Mouse (Mus musculus) adipocyte (in vitro differentiated cells): ENCODE data around the gene Cptp.

ENCODE experiments used
- DNase-seq: peaks from one replicate; pipeline ENCODE4 v3.0.0-alpha.2; 2016; ENCODE audit warnings: low spot score

The Cptp gene

DNA sequence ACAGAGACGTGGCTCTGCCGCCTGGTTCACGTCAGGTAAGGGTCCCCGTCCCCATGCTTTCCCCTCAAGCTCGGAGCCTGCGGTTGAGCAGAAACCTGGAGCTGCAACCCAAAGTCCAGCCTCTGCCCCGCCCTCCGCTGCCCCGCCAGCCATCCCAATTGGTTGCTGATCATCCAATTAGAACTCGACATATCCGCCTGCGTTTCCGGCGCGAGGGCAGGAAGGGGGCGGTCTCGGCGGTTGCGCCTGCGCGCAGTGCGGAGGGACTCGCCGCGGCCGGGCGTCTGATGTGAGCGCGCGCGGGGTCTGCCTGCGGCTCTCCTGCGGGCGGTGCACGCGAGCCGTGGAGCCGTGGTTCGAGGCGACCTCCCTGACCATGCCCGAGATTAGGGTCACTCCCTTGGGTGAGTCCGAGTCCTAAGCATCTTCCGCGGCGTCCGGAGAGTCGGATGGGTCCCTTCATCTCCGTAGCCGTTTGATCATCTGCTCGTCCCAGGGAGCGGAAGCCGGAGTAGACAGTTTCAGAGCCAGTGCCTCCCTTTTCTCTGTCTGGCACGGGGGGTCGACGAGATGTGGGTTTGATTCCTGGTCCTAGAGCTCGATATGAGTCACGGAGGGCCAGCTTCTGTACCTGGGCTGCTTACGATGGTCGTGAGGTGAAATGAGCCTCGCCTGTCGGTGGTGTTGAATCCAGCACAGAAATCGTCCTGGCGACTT is at the start of gene Cptp, which contains the start of gene Ints11:
Gene Cptp (minus strand): TSS at position 124 of the 717 bp plus-strand sequence.
Gene Ints11 (plus strand): TSS at position 230 of the 717 bp plus-strand sequence.
- DNase-seq: peak; percentile 92

DNA sequence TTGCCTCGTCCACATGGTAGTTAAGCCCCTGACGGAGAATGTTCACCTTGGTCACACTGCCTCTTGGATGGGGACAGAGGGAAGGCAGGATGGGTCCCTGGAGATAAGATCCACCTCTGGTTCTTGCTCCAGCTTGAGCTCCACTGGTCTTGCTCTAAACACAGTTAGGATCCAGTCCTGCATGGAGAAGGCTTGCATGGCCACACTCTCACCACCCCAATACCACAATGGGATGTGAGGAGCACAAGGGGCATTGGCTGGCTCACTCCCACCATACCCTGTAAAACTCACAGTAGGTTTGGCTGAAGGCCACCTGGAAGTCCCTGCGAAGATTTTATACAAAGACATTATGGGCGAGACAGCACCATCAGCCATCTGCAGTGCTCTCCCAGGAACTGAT is 39.5 kb upstream of the Cptp start:
- no peak for DNase-seq

DNA sequence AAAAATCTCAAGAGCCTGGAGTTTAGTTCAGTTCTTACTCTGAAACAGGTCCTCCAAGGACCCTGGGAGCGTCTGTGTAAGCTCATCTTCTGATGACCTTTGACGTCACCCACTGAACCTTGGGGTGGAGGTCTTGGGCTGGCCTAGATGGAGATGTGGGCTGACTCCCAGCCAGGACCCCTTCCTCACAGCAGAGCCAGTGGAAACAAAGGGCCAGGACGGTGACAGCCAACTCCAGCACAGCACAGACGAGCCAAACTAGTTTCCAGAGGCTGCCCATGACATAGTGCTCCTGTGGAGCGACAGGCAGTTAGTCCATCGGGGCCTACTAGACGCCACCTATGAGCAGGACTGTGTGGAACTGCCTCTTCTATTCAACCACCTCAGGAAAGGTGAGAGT is 39.0 kb upstream of the Cptp start:
- no peak for DNase-seq

DNA sequence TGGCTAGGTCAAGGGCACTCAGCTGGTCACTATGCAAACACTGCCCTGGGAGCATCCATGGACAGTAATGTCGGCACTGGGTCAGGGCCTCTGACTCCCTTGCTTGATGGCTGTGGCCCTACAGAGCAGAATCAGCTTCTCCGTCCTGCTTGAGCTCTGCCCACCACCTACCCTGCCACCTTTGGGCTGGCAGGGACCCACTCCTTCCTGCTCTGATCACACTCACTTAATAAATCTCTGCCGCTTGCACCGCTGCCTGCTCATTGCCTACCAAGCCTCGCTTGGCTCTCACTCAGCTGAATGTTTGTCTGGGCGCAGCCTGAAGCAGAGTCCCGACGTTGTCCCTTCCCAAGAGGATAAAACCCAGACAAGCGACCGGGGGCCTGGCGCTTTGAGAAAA is 37.8 kb upstream of the Cptp start:
- no peak for DNase-seq

DNA sequence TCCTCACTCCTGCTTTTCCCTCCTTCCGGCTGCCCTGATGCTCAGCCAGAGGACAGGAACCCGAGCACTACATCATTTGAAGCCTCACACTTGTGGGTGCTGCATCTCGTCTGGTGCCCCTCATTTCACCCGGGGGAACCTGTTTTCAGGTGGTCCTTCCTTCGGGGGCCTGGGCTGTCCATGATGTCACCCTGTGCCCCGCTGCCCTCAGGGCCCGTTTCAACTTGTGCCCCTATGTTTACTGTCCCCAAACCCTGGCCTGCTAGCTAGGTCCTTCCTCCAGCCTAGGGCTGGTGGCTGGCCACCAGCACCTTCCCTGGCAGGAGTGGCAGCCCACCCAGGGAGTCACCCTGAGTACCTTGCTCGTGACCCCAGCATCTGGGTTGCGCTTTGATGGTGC is 36.9 kb upstream of the Cptp start:
- no peak for DNase-seq

DNA sequence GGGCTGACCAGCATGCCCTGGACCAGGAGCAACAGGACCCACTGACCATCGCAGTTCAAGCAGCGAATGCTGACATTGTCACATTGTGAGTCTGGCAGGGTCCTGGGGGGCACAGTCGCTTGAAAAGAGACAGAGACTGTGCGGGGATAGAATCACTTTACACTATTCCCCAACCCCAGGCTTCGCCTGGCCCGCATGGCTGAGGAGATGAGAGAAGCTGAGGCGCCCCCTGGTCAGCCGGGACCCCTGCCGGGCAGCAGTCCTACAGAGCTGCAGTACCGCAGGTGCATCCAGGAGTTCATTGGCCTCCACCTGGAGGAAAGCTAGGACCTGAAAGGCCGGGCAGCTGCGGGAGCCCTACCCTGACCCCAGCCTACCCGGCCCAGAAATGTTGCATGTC is 36.4 kb upstream of the Cptp start:
- DNase-seq: no peak

DNA sequence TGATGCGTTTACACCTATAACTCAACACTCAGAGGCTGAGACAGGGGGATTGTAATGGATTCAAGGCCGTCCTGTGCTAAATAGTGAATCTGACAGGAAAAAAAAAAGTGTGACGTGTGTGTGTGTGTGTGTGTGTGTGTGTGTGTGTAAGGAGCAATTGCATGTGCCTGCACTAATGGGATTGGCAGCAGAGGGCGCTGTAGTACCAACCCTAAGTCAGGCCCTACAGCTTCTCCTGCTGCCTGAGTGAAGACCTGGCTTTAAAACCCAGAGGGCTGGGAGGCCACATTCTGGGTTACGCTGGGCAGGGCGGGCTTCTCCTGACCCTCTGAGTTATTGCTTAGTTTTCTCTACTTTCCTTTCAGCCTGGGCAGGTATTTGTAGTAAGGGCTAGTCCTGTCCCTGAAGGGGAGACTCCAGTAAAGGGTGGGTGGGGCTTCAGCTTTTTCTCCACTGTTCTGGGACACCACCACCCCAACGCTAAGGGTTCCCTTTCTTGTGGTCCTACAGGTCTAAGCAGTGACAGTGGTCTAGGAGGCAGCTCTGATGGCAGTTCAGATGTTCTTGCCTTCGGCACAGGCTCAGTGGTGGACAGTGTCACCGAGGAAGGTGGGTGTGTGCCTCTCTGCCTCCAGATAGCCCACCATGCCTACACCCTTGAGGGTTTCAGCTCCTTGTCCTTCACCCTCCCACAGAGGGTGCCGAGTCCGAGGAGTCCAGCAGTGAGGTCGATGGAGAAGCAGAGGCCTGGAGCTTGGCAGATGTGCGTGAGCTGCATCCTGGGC is 35.3 kb upstream of the Cptp start:
- DNase-seq: no peak

DNA sequence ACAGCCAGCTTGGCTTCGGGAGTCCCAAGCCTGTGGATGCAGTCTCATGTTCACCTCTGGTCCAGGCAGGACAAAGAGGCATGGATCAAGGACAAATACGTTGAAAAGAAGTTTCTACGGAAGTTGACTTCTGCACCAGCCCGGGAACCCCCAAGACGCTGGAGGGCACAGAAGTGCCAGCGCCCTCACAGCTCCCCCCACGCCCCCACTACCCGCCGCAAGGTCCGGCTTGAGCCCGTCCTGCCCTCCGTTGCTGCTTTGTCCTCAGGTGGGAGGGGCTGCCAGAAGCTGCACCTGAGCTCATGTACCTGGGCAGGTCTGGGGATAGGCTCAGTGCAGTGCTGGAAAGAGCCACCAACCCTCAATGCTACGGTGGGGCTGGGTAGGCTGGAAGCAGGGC is 34.0 kb upstream of the Cptp start:
- no peak for DNase-seq

DNA sequence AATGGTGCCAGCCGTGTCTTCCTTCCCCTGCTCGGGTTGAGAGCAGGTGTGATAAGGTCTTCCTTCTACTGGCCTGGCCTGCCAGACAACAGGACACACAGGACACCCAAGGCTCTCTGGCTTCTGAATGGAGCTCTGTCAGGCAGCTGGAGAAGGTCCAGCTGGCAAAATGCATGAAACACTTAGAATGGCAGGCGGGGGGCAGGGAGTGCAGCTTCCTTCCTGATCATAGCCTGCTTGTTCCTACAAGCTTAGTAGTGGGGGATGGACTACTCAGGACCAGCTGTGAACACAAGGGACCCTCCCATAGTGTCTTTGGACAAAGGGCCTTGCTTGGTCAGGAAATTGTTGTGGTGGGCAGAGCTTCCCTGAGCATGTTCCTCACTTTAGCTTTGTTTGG is 32.0 kb upstream of the Cptp start:
- DNase-seq: no peak

DNA sequence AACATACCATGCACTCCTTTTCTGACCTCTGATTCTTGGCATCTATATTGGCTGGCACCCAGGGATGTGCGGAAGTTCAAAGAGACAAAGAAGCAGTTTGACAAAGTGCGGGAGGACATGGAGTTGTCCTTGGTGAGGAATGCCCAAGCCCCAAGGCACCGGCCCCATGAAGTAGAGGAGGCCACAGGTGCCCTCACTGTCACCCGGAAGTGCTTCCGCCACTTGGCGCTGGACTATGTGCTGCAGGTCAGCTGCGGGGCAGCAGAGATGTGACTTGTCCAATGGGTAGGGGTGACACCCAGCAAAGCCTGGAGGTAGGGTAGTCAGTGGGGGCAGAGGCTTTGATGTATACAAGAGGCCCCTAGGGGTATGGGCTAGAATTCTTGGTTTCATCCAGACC is 30.1 kb upstream of the Cptp start:
- no peak for DNase-seq

DNA sequence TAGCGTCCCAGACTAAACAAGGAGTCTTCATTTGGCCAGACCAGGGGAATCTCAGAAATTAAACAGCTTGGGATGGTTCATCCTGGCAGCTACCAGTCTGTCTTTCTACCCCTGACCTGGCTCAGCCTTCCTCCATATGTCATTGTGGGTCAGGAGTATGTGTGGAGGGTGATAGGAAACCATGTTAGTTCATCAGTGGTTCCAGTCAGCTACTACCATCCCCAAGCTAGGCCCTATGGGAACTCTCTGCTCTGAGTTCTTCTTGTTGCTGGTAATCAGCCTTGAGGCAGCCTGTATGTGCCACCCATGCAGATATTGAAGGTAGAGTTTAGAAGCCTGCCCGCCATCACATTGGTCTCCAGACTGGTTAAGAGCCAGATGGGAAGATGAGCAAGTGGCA is 29.1 kb upstream of the Cptp start:
- no peak for DNase-seq

DNA sequence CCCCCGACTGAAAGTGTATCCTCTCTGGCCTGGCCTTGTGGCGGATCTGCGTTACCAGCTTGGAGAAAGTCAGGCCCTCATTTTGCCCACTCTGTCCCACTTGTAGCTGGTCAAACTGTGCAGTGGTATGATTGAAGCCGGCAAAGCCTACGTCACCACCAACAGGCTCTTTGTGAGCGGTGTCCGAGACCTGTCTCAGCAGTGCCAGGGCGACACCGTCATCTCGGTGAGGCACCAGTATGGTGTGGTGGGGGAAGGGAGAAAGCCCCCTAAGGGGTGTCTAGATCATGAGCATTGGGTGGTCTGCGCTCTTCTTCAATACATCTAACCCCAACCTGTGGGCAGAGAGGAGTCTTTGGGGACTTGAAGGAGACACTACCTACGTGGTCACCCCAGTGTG is 27.2 kb upstream of the Cptp start:
- no peak for DNase-seq

DNA sequence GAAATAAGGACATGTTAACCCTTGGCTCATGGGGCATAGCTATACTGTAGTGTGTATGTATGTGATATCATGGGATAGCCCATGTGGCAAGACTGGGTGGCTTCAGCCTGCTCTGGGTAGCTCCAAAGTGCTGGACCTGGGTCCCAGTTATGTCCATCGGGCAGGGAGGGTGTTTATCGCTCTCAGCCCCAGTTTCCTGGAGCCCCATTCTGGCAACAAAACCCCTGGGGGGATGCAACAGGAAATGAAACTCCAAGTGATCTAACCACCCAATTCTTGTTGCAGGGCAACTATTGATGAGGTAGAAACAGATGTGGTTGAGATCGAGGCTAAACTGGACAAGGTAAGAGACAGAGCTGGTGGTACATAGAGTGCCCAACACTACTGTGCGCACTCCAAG is 26.6 kb upstream of the Cptp start:
- DNase-seq: no peak

DNA sequence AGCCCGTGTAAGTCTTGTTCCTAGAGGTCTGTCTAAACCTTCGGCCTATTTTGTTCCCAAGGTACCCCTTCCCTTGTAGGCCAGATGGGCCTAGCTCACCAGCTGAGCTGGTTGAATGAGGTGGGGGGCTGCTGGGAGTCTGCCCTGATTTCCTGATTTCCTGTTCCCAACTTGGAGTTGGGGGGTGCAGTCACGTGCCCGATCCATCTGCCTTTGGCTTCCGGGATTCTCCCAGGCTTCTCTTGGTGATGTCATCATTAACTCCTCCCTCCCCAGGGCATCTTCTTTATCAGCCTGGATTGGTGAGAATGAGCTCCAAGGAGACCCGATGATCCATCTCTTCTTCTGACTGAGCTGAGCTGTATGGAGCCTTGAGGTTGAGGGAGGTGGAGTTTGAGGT is 26.0 kb upstream of the Cptp start:
- DNase-seq: peak; percentile 30

DNA sequence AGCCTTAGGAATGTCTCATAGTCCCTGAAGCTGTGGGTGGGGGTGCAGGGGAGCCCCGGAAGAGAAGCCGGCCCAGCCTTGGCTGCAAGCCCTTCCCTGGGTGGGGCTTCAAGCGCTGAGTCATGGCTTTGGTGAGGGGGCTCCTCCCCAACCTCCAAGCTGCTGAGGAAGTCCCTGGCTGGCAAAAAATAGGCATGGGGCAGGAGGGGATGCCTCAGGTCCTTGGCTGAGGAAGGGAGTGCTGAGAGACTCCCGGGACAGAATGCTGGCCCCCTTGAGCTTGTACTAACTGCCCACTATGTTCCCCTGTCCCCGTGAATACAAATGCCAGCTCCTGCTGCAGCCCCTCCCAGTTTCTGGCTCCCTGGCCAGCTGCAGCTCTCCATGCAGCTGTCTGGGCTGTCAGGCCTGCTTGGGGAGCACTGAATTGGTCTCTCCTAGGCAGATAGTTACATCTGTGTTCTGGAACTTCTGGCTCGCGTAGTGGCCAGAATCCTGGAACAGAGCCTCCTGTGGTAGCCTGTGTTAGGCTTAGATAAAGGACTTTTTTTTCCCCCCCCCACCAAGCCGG is 25.2 kb upstream of the Cptp start:
- peak; percentile 45 for DNase-seq

DNA sequence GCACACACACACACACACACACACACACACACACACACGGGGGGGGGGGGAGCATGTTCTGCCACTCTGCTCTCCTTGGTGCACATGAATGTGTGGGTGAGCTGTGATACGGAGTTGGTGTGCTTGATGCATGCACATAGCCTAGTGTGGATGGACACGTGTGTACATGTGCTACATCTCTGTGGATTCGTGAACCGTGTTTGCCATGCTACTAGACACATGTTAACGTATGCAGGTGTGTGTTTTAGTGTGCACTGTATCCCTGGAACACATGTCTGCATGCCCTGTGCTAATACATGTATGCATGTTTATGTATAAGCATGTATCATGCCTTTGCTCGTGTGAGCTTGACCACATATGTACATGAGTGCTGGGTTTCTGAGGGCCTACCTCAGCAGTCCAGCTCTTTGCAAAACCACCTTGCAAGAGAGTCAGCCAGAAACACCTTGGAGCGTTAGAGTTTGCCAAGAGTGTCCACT is 24.0 kb upstream of the Cptp start:
- DNase-seq: no peak

DNA sequence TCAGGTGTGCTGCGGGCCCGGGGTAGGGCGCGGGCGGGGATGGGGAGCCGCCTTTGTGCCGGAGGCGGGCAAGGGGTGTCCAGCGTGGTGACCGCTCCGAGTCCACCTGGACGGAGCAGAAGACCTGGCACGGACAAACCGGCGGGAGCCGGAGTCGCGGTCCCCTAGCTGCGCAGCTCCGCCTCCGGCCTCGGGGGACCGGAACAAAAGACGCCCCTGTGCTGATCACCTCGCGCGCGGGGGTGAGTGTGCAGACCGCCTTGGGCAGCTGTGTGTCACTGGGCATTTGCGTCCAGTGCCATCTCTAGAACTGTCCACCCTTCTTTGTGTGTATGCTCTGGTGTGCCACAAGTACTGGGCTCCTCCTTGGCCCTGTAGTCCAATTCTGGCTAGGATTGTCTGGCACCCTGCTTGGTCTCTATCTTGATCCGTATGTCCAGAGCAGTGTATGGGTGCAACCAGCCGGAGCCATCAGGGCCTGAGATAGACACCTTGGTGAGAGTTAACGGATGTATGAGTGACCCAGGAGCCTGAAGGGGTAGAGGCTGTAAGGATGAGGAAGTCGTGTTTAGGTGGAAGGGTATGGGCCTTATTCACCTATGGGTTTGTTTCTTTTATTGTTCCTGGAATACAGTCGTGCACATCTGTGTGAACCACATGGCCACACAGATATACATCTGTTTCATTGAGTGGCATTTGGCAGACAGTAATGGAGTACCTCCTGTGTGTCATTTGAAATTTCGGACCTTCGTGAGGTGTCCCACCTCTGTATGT is 23.4 kb upstream of the Cptp start:
- DNase-seq: peak; percentile 48

DNA sequence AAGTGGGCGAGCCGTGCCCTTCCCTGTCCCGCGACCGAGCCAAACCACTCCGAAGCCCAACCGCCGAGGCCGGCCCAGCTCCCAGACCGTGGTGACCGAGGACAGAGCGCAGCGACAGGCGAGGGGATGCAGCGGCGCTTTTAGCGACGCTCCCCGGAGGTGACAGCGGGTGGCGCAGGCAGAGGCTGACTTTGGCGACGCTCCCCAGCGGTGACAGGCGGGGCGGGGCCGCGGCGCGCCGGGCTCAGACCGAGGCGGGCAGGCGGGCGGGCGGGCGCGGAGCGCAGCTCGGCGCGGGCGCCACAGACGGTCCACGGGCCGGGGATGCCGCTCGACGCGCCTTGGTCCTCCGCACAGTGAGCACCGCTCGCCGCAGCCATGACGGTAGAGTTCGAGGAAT is 22.8 kb upstream of the Cptp start:
- peak; percentile 79 for DNase-seq

DNA sequence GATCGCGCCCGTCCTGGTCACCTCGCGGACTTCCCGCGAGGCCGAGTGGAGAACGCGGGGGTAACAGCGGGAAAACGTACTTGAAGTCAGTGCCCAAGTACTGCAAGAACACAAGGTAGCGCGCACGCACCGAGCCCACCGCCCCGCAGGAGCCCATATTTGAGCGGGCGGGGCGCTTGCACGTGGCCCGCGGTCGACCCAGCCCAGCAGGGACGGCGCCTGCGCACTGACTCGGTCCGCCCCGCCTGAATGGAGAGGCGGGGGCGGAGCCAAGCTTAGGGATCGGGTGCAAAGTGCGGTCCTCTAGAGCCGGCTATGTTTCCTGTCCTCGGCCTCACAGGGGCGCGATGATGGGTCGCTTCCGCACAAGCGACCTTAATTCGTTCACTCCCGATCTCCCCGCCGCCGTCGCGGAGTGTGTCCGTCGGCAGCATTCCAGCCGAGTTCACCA is 22.3 kb upstream of the Cptp start, which contains the start of the genes Pusl1 and Acap3:
Gene Pusl1 (minus strand): TSS at position 231 of the 451 bp plus-strand sequence.
Gene Acap3 (plus strand): TSS at position 272 of the 451 bp plus-strand sequence.
- peak; percentile 92 for DNase-seq

DNA sequence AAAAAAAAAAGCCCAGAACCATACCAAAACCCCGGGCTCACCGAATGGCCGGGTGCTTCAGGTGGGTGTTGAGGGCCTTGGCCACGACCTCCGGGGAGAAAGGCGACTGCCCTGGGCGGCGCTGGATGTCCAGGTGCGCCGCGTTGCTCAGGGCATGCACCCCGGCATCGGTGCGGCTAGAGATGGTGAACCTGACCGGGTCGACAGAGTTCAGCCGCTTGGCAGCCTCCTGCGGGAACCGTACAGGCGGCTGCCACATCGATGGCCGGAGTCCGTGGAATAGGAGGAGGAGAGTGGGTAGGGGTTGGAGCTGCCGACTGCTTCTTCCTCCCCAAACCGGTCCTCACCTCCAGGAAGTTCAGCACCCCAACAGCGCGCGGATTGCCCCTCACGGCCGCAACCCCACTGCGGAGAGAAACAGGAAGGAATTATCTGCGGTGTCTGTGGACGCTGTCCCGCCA is 21.8 kb upstream of the Cptp start:
- no peak for DNase-seq

DNA sequence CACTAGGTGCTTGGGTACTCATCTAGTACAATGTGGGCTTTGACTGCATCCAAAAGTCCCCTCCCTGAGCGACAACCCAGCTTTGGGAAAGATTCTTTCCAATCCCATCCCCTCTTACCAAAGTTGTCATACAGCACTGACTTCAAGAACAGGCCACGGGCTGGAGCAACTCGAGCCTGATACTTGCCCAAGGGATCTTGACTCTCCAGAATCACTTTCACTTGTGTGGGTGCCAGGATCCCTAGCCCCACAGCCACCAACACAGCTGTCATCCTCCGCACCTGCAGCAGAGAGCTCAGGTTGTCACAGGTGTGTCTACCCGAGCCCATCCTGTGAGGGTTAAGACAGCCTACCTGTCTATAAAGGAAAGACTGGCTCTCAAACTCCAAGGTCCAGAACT is 20.1 kb upstream of the Cptp start:
- no peak for DNase-seq

DNA sequence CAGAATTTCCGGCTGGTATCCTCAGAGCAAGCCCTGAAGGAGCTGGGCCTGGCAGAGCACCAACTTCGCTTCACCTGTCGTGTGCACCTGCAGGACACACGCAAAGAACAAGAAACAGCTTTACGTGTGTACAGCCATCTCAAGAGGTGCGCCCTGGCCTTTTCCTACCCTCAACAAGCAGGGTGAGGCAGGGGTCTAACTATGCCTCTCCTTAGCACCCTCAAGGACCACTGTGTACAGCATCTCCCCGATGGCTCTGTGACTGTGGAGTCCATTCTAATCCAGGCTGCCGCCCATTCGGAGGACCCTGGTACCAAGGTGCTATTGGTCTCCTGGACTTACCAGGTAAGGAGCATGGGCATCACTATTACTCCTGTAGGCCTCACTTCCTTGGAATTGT is 18.9 kb upstream of the Cptp start:
- DNase-seq: no peak
